Mouse (Mus musculus) heart, embryonic 14.5 days (tissue): ENCODE data around the gene Afap1. TPM values are rescaled to one million over a fixed set of nuclear protein-coding genes. Genes with fewer than 3 reads are reported as not detected.

Experiments
- ATAC-seq: fragments of 200-750 bp; cut with Nextera tagmentation; 2 replicates; pipeline ENCODE4 v1.8.0; 2017; ENCODE audit warnings: low read depth, moderate TSS enrichment; ENCODE audit not compliant: insufficient number of reproducible peaks, insufficient read depth, low FRiP score
- H3K27ac ChIP-seq, 2 experiments: fragments of 200-500 bp in 1 of 2; fragments of 300-500 bp in 1 of 2; sonication (generic) in 1 of 2; replicated peaks in 1 of 2; 2 replicates each; pipeline ENCODE4 v1.5.1; 2012 to 2014; ENCODE audit warnings: low read depth in 2 of 2, low read length in 2 of 2, control low read depth in 1 of 2, mild to moderate bottlenecking in 1 of 2, mixed read lengths in 1 of 2; ENCODE audit not compliant: control insufficient read depth in 1 of 2, insufficient read depth in 1 of 2
- H3K27me3 ChIP-seq: fragments of 300-500 bp; sonication (generic); 2 replicates; pipeline ENCODE4 v1.6.1; 2014; ENCODE audit warnings: mild to moderate bottlenecking, low read length, control low read depth; ENCODE audit not compliant: control insufficient read depth, insufficient read depth
- H3K36me3 ChIP-seq: fragments of 300-500 bp; sonication (generic); 2 replicates; pipeline ENCODE4 v1.6.1; 2014; ENCODE audit warnings: mild to moderate bottlenecking, control low read depth, low read length, mixed read lengths; ENCODE audit not compliant: control insufficient read depth, insufficient read depth
- H3K4me1 ChIP-seq, 2 experiments: fragments of 200-500 bp in 1 of 2; fragments of 300-500 bp in 1 of 2; sonication (generic) in 1 of 2; 2 replicates each; pipeline ENCODE4 v1.6.1; 2012 to 2014; ENCODE audit warnings: low read length in 2 of 2, control low read depth in 1 of 2, mixed read lengths in 1 of 2; ENCODE audit not compliant: control insufficient read depth in 2 of 2, insufficient read depth in 2 of 2
- H3K4me2 ChIP-seq: fragments of 300-500 bp; sonication (generic); 2 replicates; pipeline ENCODE4 v1.6.1; 2014; ENCODE audit warnings: mild to moderate bottlenecking, low read length
- H3K4me3 ChIP-seq, 2 experiments: fragments of 200-500 bp in 1 of 2; fragments of 300-500 bp in 1 of 2; sonication (generic) in 1 of 2; 2 replicates each; pipeline ENCODE4 v1.5.1; 2012 to 2014; ENCODE audit warnings: low read length in 2 of 2, mild to moderate bottlenecking in 2 of 2, control low read depth in 1 of 2, low read depth in 1 of 2, moderate library complexity in 1 of 2; ENCODE audit not compliant: control insufficient read depth in 1 of 2, insufficient read depth in 1 of 2
- H3K9ac ChIP-seq: fragments of 300-500 bp; sonication (generic); 2 replicates; pipeline ENCODE4 v1.6.1; 2014; ENCODE audit warnings: mild to moderate bottlenecking, low read length
- H3K9me3 ChIP-seq: fragments of 300-500 bp; sonication (generic); 2 replicates; pipeline ENCODE4 v1.6.1; 2016; ENCODE audit warnings: low read length, control low read depth; ENCODE audit not compliant: control insufficient read depth
- WGBS: fragments of 180-500 bp; shearing (Covaris S2); extraction: QIAGEN DNeasy Blood & Tissue Kit; methylation state at CpG from one replicate; pipeline ENCODE4 v1.1.7; 2014; 5-methylcytosine and 5-hydroxymethylcytosine counted together
- polyA plus RNA-seq: library from polyadenylated mRNA; unstranded; fragments of >200 nt; fragmentation: Nextera tagmentation; extraction: Ambion mirVana; gene quantifications from 2 replicates; pipeline ENCODE4 v1.2.1, GENCODE M21; 2014

Afap1 gene
- polyA plus RNA-seq, 1 experiment from 2014 or later, result 24.8 TPM

GRCm38 (mm10) chr5:35933059-35933458, 39.9 kb downstream of the Afap1 start:
- Histone ChIP-seq H3K27me3 (no peaks in the 10 kb centered on the region), H3K4me3 (no peak overlapping the region), H3K36me3 (peaks cover 16% of the 10 kb centered on the region), H3K9me3 (no peaks in the 10 kb centered on the region), H3K9ac (peak overlapping the region; percentile 53), H3K27ac (peak overlapping the region in 1 of 2 experiments; percentile 41; a peak in 1 of 4 replicates), H3K4me2 (no peak overlapping the region), H3K4me1 (peaks cover 28 to 51% of the 10 kb centered on the region in 2 experiments)
- 38% methylated on average over 10 of the region's 10 CpGs for WGBS
- no peak for ATAC-seq

GRCm38 (mm10) chr5:35935939-35936338, 42.8 kb downstream of the Afap1 start:
- peaks cover 12% of the 10 kb centered on the region for H3K36me3 ChIP-seq
- H3K27ac ChIP-seq, result no peak overlapping the region
- H3K9ac ChIP-seq, result no peak overlapping the region
- ATAC-seq, result no peak
- 70% methylated on average over 7 of the region's 7 CpGs for WGBS
- H3K4me2 ChIP-seq, result no peak overlapping the region
- no peaks in the 10 kb centered on the region for H3K9me3 ChIP-seq
- no peaks in the 10 kb centered on the region for H3K27me3 ChIP-seq
- peaks cover 42 to 72% of the 10 kb centered on the region in 2 experiments for H3K4me1 ChIP-seq
- H3K4me3 ChIP-seq, result no peak overlapping the region

GRCm38 (mm10) chr5:35938249-35939223, 45.4 kb downstream of the Afap1 start:
- Histone ChIP-seq H3K27me3 (no peaks in the 10 kb centered on the region), H3K36me3 (peaks cover 16% of the 10 kb centered on the region), H3K9ac (peak overlapping the region; percentile 25; the same call in 1 of the 2 replicates), H3K4me2 (peak overlapping the region; percentile 40), H3K4me3 (no peak overlapping the region), H3K9me3 (no peaks in the 10 kb centered on the region), H3K4me1 (peaks cover 41 to 63% of the 10 kb centered on the region in 2 experiments), H3K27ac (peak overlapping the region; percentile 79 to 85)
- ATAC-seq, result no peak
- 25% methylated on average over 10 of the region's 10 CpGs for WGBS

GRCm38 (mm10) chr5:35939958-35940357, 46.8 kb downstream of the Afap1 start:
- H3K27me3 ChIP-seq, result no peaks in the 10 kb centered on the region
- no peak overlapping the region; the same call in 1 of the 2 replicates for H3K9ac ChIP-seq
- 61% methylated on average over 6 of the region's 6 CpGs for WGBS
- H3K36me3 ChIP-seq, result peaks cover 27% of the 10 kb centered on the region
- peak overlapping the region in 1 of 2 experiments; percentile 28; a peak in 1 of 4 replicates for H3K27ac ChIP-seq
- no peak overlapping the region for H3K4me3 ChIP-seq
- H3K9me3 ChIP-seq, result no peaks in the 10 kb centered on the region
- ATAC-seq, result no peak
- peaks cover 34 to 58% of the 10 kb centered on the region in 2 experiments for H3K4me1 ChIP-seq
- no peak overlapping the region for H3K4me2 ChIP-seq

- Histone ChIP-seq H3K4me3 (no peak overlapping the region), H3K4me1 (peaks cover 56 to 72% of the 10 kb centered on the region in 2 experiments), H3K9ac (no peak overlapping the region), H3K27me3 (no peaks in the 10 kb centered on the region), H3K36me3 (peaks cover 48% of the 10 kb centered on the region), H3K4me2 (no peak overlapping the region), H3K27ac (peak overlapping the region; percentile 66 to 75), H3K9me3 (no peaks in the 10 kb centered on the region)
- 62% methylated on average over 5 of the region's 5 CpGs for WGBS
- no peak for ATAC-seq
These were observed 50.4 kb downstream of the Afap1 start for GRCm38 (mm10) chr5:35943541-35943940.

GRCm38 (mm10) chr5:35946841-35947240, 53.7 kb downstream of the Afap1 start:
- Histone ChIP-seq H3K9me3 (no peaks in the 10 kb centered on the region), H3K4me2 (no peak overlapping the region), H3K4me1 (peaks cover 45 to 51% of the 10 kb centered on the region in 2 experiments), H3K4me3 (no peak overlapping the region), H3K27ac (peak overlapping the region; percentile 6 to 57), H3K9ac (no peak overlapping the region), H3K36me3 (peaks cover 78% of the 10 kb centered on the region), H3K27me3 (no peaks in the 10 kb centered on the region)
- WGBS, result 37% methylated on average over 2 of the region's 2 CpGs
- ATAC-seq, result peak; percentile 19; the same call in 1 of the 2 replicates

- Histone ChIP-seq H3K27ac (peak overlapping the region; percentile 6 to 57; a peak in 3 of 4 replicates), H3K9ac (no peak overlapping the region), H3K4me1 (peaks cover 44 to 51% of the 10 kb centered on the region in 2 experiments), H3K27me3 (no peaks in the 10 kb centered on the region), H3K4me2 (no peak overlapping the region), H3K4me3 (no peak overlapping the region), H3K9me3 (no peaks in the 10 kb centered on the region), H3K36me3 (peaks cover 83% of the 10 kb centered on the region)
- ATAC-seq, result no peak
- WGBS, result 45% methylated on average over 4 of the region's 4 CpGs
These were observed 54.3 kb downstream of the Afap1 start for GRCm38 (mm10) chr5:35947427-35947826.
